In the genomic region with DNA sequence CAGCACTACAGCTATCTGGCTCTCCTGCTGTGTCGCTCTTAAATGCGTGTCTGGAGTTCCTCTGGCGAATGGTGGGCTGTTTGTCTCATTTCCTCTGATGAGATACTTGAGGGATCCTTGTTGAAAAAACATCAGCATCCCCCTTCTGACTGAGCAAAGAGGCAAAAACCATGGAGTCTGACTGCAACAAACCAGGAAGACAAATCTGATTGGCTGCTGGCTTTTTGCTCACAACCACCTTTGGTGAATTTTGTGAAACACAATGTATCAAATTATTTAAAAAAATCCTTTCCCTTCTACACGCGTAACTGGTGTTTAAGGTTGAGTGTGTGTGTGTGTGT, we compare ENCODE assay signal across 7 mouse cellular contexts. TPM values are rescaled to one million over a fixed set of nuclear protein-coding genes. Genes with fewer than 3 reads are reported as not detected.
A peak's percentile ranks its signal among the peaks of the same experiment; 100 is the strongest.
DNase-seq lines count a peak whose midpoint lies in the region; ATAC-seq and TF ChIP-seq lines count a peak whose summit lies in the region.

No protein-coding gene starts in this region.

- H3K4me3 ChIP-seq in thymus, adult 2 months (ENCODE audit: control insufficient read depth, insufficient read depth, low read length) = peak overlapping the region; percentile 85
- H3K4me3 ChIP-seq in forebrain, embryonic 10.5 days = peak overlapping the region; percentile 71
- H3K4me3 ChIP-seq in liver, embryonic 13.5 days (replicated peaks) = peak overlapping the region; percentile 65

- no peak for ATAC-seq in liver, embryonic 13.5 days (ENCODE audit: low read depth)

- no peak for TF ChIP-seq POLR2A in thymus, adult 2 months (IDR thresholded peaks at IDR 0.05; ENCODE audit: control insufficient read depth, extremely low read depth, insufficient read depth, low read length, poor library complexity)

- no peaks in the 10 kb centered on the region for H3K9me3 ChIP-seq in forebrain, embryonic 10.5 days
- no peaks in the 10 kb centered on the region for H3K9me3 ChIP-seq in liver, embryonic 13.5 days (replicated peaks)

- no peaks in the 10 kb centered on the region for H3K27me3 ChIP-seq in thymus, adult 2 months (ENCODE audit: control insufficient read depth, insufficient read depth, low read length)
- peaks cover 16% of the 10 kb centered on the region for H3K27me3 ChIP-seq in forebrain, embryonic 10.5 days (ENCODE audit: poor library complexity, severe bottlenecking)
- no peaks in the 10 kb centered on the region for H3K27me3 ChIP-seq in liver, embryonic 13.5 days

- H3K27ac ChIP-seq in thymus, adult 2 months (ENCODE audit: control insufficient read depth, insufficient read depth, low read length) = 0 out of 2 replicates have a peak overlapping the region, but pooled peaks have one; percentile 1
- H3K27ac ChIP-seq in forebrain, embryonic 10.5 days = peak overlapping the region; percentile 86
- peak overlapping the region; percentile 82 for H3K27ac ChIP-seq in liver, embryonic 13.5 days

- under 1% methylated on average over 5 of the region's 5 CpGs for WGBS in thymus, adult 2 months
- 15% methylated on average over 5 of the region's 5 CpGs for WGBS in forebrain, embryonic 10.5 days
- 8% methylated on average over 5 of the region's 5 CpGs for WGBS in liver, embryonic 13.5 days (ENCODE audit: insufficient replicate concordance)

- H3K4me1 ChIP-seq in thymus, adult 2 months (replicated peaks; ENCODE audit: control insufficient read depth, insufficient read depth, low read length) = peaks cover 16% of the 10 kb centered on the region
- peaks cover 40% of the 10 kb centered on the region for H3K4me1 ChIP-seq in forebrain, embryonic 10.5 days
- H3K4me1 ChIP-seq in liver, embryonic 13.5 days (replicated peaks) = peaks cover 31% of the 10 kb centered on the region

- peak overlapping the region; percentile 73 for H3K9ac ChIP-seq in liver, embryonic 13.5 days

- peak; percentile 31 for DNase-seq in thymus, adult 2 months
- DNase-seq in thymus, postnatal 4 days = no peak
- no peak for DNase-seq in forebrain, embryonic 10.5 days (ENCODE audit: extremely low spot score, low spot score)
- DNase-seq in liver, embryonic 13.5 days = no peak
- DNase-seq in frontal cortex, postnatal 25 days (ENCODE audit: low spot score in 2 of 2) = no peak
- DNase-seq in cerebellum, adult 8-10 months = no peak
- no peak for DNase-seq in ovary, postnatal 14 days (ENCODE audit: low spot score)

- no peaks in the 10 kb centered on the region for H3K36me3 ChIP-seq in thymus, adult 2 months (ENCODE audit: control insufficient read depth, insufficient read depth, low read length)
- H3K36me3 ChIP-seq in forebrain, embryonic 10.5 days (replicated peaks) = no peaks in the 10 kb centered on the region
- no peaks in the 10 kb centered on the region for H3K36me3 ChIP-seq in liver, embryonic 13.5 days

- H3K4me2 ChIP-seq in liver, embryonic 13.5 days = peak overlapping the region; percentile 86

- TF ChIP-seq CTCF in thymus, adult 2 months (IDR thresholded peaks at IDR 0.05; ENCODE audit: borderline replicate concordance, control insufficient read depth, extremely low read depth, insufficient read depth, low read length, poor library complexity) = no peak

RNA-seq across cellular contexts. Expression of gene Arsa, which starts 0.8 kb away (rescaled TPM):
- polyA plus RNA-seq in thymus, adult 2 months (2012; rRNA removed) = 37.9 and 43.0 TPM in 2 replicates
- 10.7 and 11.4 TPM in 2 replicates for polyA plus RNA-seq in forebrain, embryonic 10.5 days (2016; fragmentation: Nextera tagmentation; extraction: Ambion mirVana)
- 4.8 and 4.9 TPM in 2 replicates for polyA plus RNA-seq in liver, embryonic 13.5 days (2015; fragmentation: Nextera tagmentation; extraction: Ambion mirVana)

RNA-seq across cellular contexts. Expression of gene Mapk8ip2, which starts 22.7 kb away (rescaled TPM):
- polyA plus RNA-seq in thymus, adult 2 months (2012; rRNA removed) = 0.11 and 0.13 TPM in 2 replicates
- polyA plus RNA-seq in forebrain, embryonic 10.5 days (2016; fragmentation: Nextera tagmentation; extraction: Ambion mirVana) = 21.2 and 22.4 TPM in 2 replicates
- 0.12 and 0.14 TPM in 2 replicates for polyA plus RNA-seq in liver, embryonic 13.5 days (2015; fragmentation: Nextera tagmentation; extraction: Ambion mirVana)

RNA-seq across cellular contexts. Expression of gene Shank3, which starts 23.0 kb away (rescaled TPM):
- 6.8 and 8.2 TPM in 2 replicates for polyA plus RNA-seq in thymus, adult 2 months (2012; rRNA removed)
- 2.2 and 3.0 TPM in 2 replicates for polyA plus RNA-seq in forebrain, embryonic 10.5 days (2016; fragmentation: Nextera tagmentation; extraction: Ambion mirVana)
- 0.23 and 0.43 TPM in 2 replicates for polyA plus RNA-seq in liver, embryonic 13.5 days (2015; fragmentation: Nextera tagmentation; extraction: Ambion mirVana)

RNA-seq across cellular contexts. Expression of gene Chkb, which starts 46.7 kb away (rescaled TPM):
- polyA plus RNA-seq in thymus, adult 2 months (2012; rRNA removed) = 92.0 and 99.8 TPM in 2 replicates
- 44.0 and 45.1 TPM in 2 replicates for polyA plus RNA-seq in forebrain, embryonic 10.5 days (2016; fragmentation: Nextera tagmentation; extraction: Ambion mirVana)
- polyA plus RNA-seq in liver, embryonic 13.5 days (2015; fragmentation: Nextera tagmentation; extraction: Ambion mirVana) = 27.3 and 29.2 TPM in 2 replicates

RNA-seq across cellular contexts. Expression of gene Gm44502, which starts 46.9 kb away (rescaled TPM):
- polyA plus RNA-seq in thymus, adult 2 months (2012; rRNA removed) = 3.2 TPM in 2 replicates
- polyA plus RNA-seq in forebrain, embryonic 10.5 days (2016; fragmentation: Nextera tagmentation; extraction: Ambion mirVana) = not detected in 2 replicates
- polyA plus RNA-seq in liver, embryonic 13.5 days (2015; fragmentation: Nextera tagmentation; extraction: Ambion mirVana) = 0.13 TPM in 1 of 2 replicates, not detected in the other

Comparison
In these comparisons a context has a peak if more than half of its experiments do, and no peak if none do; other contexts are left out.
1. H3K27ac ChIP-seq: peak in every context shown above with its lines; median percentile 86 in forebrain, embryonic 10.5 days; 82 in liver, embryonic 13.5 days; 1 in thymus, adult 2 months.
2. RNA of gene Mapk8ip2, which starts 22.7 kb away (polyA plus RNA-seq): 21.2 to 22.4 TPM in forebrain, embryonic 10.5 days; 0.12 to 0.14 TPM in liver, embryonic 13.5 days and 0.11 to 0.13 TPM in thymus, adult 2 months; every median in the first group is over 10 times any median in the second.
3. Peak in every context shown above with its lines, with median percentiles within 50 percentile points of each other: H3K4me3 ChIP-seq.